Mouse (Mus musculus) T-cell, adult 2 months (primary cell): ENCODE measurements around the gene H3f3b.
"Not testable (repeated sequence)": the region's sequence is repeated elsewhere in the genome, so short reads cannot be mapped to it uniquely, and the experiment has no call there.

Experiments
- DNase-seq: peaks from one replicate; pipeline ENCODE4 v3.0.0; 2022; ENCODE audit warnings: low spot score

H3f3b gene

DNA sequence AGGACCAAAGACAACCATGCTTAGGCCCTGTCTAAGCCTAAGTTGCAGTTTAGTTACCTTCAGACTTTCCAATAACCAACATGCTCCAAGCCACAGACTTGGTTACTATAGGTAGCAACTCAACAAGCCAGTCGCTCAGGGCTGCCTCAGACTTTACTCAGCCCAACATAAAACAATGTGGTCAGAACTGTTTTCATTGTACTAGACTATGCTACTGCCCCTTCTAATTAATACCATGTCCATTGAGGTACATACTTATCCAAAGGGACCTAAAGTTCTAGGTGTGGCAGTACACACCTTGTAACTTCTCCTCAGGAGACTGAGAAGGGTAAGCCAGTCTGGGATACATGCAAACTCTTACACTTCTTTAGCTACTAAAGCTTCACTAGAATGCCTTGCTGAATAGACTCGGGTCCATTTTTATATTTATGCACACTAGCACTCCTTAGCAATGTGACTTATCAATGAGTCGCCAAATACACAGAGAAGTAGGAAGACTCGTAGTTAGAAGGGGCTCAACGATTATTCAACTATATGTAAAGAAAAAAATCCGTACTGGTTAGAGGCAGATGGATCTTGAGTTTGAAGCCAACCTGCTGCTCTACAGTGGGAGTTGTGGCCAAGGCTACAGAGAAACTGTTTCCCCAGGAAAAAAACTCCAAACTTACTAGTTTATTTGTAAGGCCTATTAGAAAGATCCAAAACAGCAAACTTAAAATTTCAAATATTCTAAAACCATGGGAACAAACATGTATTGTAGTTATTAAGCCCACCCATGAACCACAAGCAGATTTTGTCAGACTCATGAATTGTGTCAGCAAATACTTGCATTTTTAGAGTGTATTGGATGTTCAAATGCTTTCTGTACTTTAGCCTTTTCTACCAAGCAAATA is 6.2 kb downstream of the H3f3b start:
- no peak for DNase-seq

DNA sequence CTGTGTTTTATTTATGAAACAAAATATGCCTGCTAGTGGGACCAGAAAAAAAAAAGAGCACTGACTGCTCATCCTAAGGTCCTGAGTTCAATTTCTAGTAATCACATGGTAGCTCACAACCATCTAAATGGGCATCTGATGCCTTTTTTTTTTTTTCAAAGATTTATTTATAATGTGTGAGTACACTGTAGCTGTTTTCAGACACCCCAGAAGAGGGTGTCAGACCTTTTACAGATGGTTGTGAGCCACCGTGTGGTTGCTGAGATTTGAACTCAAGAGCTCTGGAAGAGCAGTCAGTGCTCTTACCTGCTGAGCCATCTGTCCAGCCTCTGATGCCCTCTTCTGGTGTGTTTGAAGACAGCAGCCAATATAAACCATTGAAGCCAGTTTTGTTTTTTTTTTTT is 7.2 kb downstream of the H3f3b start:
- peak; percentile 70 for DNase-seq

DNA sequence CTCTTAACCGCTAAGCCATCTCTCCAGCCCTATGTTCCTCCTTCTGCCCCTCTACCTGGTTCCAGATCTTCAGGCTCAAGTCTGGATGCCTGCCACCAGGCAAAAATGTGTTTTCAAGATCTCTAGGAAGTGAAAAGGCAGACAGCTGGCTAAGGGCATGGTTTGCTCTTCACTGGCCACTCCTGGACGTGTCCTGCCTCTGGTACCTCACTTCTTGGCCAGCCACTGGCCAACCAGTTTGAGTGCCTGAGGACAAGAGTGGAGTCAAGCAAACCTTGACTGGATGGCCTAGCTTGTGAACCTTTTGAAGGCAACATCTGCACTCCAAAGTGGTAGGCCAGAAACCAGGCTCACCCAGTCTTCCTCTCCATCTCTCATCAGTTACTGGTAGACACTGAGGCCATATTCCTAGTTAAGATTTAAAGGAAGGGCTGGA is 7.8 kb downstream of the H3f3b start:
- peak; percentile 27 for DNase-seq

DNA sequence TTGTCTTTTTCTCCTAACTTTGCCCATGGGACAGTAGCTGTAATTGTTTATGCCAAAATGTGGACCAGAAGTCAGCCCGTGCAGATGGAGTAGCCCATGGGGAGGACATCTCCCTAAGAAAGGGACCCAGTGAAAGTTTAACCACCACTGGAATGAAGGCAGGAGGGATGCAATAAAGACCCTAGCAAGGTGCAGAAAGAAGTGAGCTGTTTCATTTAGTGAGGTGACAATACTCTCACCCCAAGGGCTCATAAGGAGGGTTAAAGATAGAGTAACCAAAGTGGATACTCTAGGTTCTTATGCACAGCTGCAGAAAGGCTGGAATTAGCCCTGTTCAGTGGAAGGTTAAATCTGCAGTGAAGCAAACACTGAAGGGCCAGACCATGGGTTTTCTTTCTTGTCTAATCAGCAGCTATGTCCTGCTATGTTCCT is 8.4 kb downstream of the H3f3b start:
- DNase-seq = no peak

DNA sequence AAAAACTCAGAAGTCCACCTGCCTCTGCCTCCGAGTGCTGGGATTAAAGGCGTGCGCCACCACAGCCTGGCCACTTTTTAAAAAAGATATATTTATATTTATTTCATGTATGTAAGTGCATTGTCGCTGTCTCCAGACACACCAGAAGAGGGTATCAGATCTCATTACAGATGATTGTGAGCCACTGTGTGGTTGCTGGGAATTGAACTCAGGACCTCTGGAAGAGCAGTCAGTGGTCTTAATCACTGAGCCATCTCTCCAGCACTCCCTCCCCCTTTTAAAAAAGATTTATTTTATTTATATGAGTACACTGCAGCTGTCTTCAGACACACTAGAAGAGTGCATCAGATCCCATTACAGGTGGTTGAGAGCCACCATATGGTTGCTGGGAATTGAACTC is 8.9 kb downstream of the H3f3b start:
- DNase-seq = not testable (repeated sequence)

DNA sequence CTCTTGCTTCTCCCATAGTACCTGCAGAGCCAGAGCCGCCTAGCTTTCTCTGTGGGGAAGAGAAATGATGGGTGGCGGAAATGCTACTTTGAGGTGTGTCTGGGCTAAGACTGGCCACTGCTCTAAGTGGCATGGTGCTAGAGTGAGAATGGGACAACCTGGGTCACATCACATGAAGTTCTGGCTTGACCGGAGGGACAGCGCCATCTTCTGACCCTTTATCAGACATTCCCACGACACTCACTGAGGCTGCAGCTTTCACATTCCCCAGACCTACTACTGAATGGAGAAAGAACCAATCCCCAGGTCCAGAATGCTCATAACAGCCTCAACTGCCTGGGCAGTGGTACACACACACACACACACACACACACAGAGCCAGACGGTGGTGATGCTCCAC is 9.7 kb downstream of the H3f3b start:
- no peak for DNase-seq

DNA sequence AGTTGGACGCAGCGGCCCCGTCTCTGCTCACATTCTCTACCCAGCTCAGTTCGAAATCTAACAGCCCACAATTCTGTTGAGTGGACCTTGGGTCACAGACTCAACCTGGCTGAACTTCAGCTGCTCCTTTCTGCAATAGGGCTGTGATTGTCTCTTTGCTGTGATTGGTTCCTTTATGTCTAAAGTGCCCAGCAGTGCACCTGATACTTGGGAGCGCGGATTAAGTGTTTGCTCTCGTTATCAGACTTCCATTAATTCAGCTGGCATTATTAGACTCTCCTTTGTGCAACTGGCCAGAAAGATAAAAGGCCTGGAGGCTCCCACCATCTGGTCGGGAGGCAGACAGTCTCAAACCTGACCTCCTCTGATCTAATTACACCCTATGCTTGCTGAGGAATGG is 12.9 kb downstream of the H3f3b start:
- no peak for DNase-seq

DNA sequence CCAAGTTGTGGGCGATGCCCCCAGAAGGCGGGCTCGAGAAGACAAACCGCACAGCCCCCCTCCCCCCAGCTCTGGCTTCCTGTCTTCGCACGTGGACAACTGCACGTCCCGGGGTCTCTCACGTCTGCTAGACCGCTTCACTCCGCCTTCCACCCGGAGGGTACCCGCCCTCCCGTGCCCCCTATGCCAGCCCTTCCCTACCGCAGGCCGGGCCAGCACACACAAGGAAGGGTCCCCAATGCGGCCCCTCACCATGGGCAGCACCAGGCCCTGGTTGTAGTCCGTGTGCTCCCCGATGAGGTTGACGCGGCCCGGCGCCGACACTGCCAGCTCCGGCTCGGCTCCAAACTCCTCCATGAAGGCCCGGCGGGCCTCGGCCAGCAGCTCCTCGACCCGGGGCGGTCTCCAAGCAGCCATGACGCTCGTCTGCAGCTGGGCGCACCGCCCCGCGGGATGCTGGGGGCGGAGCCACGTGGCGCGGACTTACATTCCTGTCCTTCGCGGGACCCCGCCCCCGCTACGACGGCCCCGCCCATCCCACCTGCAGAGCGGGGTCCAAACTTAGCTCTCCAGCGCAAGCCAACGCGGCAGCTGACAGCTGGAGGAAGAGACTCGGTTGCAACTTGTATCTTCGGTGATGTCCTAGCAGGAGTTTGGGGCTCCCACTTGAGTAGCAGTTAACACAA is 15.4 kb downstream of the H3f3b start, which contains the start of gene Galk1:
TSS of gene Galk1 (minus strand) at position 458 of the 686 bp plus-strand sequence.
- DNase-seq = peak; percentile 83

DNA sequence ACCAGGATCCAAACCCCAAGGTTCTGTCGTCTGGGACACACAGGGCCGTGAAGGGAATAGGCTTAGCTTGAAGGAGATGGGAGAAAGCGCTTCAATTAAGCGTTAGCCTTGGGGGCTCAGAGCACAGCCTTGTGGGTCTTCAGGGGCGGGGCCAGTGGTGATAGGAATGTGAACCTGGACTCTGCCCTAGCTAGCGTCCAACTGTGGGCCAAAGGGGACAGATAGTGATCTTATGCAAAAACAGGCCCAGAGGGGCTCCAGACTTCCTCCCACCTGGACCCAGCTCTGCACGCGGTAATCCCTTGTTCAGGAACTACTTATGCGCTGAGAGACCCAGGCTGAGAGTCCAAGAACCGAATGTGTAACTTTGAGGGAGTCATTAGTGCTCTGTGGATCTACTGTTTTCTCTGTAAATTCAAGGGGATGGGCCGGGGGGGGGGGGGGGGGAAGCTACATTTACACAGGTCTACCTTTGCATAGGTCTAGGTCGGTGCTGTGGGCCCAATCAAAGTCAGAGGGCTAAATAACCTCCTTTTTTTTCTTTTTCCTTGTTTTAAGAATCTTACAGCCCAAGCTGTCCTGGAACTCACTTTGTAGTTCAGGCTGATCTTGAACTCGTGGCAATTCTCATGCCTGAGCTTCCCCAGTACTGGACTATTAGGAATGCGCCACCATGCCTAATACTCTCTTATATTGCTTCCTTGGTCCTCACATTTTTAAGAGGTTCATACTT is 16.1 kb downstream of the H3f3b start:
- no peak for DNase-seq

DNA sequence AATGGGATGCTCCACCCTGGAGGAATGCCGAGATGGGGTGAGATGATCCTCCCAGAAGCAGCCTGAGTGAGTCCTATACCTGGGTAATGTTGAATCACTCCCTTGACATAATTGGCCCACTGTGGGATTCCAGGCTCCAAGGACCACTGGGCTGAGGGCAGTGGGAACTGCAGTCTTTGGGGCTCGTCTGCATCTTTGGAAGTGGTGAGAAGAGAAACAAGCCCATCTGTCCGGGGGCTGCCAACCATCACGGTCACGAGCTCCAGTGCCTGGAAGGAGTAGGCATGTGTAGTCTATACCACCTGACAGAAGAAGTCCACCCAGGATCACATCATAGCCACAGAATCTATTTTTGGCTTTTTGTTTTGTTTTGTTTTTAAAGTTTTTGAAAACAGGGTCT is 16.8 kb downstream of the H3f3b start:
- DNase-seq = no peak

DNA sequence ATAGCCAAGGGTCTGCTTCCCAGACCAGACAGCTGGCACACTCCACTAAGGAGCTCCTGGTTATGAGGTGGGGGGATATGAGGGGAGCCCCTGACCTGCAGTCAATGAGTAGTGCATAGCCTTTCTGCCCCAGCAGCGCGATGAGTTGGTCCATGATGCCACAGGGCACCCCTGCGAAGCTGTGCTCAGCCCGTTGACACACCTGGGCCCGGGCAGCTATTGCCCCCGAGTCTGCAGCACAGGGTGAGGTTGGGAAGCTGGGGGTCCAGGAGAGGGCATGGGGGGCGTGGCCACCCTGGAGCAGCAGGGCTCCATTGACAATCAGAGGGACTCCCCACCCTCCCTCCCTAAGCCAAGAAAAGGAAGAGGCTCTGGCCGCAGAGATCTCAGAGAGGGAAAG is 17.6 kb downstream of the H3f3b start:
- DNase-seq = no peak

DNA sequence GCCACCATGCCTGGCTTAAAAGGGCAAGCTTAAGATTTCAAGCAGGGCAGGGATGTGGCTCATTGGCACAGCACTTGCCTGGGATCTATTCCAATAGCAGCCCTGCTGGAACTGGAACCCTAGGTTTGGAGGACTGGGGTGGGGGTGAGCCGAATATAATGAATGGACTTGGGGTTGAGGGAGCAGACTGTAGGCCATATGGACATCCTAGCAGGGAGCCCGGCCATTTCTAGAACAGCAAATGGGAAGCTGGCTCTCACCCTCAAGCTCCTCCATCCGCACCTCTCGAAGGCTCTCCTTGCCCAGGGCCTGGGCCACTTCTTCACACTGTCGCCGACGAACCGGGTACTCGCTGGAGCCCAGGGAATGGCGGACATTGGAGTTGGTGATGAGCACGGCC is 18.1 kb downstream of the H3f3b start:
- no peak for DNase-seq

DNA sequence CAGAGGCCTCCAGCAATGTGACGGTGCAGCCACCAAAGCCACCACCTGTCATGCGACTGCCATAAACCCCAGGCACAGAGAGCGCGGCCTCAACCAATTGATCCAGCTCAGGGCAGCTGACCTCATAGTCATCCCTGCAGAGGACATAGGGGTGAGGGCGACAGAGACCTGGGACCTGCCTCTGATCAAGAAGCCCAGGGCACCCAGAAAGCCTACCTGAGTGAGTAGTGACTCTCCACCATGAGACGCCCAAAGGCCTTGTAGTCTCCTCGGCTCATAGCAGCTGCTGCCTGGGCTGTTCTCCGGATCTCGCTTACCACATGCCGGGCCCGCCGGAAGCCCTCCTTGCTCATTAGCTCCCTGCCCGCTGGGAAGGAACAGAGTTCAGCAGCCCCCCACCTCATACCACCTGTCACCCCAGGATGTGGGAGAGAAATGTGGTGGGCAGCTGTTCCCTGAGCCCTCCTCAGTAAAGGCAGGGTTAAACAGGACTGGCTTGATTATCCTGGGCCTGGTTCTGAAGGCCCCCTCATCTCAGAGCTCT is 18.9 kb downstream of the H3f3b start:
- DNase-seq = no peak

DNA sequence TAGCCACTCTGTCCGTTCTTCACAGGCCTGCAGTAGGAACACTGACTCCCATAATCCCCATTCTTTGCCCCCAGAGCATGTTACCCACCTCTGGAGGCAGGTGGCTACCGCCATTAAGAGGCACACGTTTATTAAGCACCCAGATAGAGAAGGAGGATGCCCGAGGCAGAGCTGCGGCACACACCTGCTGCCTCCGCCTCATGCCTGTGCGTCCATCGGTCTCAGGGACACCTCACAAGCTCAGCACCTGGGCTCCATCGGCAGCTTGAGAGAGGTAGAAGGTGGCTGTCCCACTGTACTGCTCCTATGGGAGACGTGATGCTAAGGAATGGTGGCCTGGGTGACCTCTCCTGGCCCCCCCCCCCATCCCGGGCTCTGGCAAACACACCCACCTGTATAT is 19.4 kb downstream of the H3f3b start:
- DNase-seq = no peak

DNA sequence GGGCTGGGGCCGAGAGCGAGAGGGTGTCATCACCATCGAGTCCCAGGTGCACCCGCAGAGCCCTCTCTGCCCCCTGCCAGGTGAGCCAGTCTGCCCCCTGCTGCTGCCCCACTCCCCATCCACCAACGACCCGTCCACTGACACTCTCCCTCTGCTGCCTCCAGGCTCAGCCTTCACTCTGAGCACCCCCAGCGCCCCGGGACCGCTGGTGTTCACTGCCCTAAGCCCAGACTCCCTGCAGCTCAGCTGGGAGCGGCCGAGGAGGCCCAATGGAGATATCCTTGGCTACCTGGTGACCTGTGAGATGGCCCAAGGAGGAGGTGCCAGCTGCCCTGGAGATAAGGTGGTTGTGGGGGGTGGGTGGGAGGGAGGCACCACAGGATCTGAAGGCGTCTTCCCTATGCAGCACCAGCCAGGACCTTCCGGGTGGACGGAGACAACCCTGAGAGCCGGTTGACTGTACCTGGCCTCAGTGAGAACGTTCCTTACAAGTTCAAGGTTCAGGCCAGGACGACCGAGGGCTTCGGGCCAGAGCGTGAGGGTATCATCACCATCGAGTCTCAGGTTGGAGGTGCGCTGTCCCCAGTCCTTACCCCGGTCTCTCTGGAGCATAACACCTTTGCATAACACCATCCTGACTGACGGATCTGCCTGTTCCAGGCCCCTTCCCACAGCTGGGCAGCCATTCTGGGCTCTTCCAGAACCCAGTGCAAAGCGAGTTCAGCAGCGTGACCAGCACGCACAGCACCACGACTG is 20.5 kb downstream of the H3f3b start:
- no peak for DNase-seq

DNA sequence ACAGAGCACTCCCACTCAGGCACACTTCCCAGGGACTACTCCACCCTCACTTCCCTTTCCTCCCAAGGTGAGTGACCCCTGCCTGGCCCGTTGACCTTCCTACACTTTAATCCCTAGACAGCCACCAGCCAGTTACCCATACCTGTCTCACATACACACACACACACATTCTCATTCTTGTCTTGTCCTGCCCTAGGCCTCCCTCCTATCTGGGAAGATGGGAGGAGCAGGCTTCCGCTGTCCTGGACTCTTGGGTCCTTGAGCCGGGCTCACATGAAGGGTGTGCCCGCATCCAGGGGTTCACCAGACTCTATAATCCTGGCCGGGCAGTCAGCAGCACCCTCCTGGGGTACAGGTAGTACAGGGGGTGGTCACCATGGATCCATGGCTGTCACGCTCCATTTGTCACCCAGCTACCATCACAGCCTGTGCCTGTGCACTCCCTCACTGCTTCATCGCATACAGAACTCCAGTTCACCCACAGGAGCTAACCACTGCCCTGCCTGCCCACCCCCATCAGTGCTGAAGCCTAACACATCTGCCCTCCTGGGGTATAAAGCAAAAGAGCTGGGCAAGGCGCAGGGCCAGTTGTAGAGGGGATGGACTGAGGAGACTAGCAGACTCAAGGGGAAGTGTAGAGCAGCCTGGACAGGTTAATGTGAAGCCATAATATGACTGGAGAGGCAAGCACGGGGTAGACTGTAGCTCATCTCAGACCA is 21.9 kb downstream of the H3f3b start:
- DNase-seq = no peak

DNA sequence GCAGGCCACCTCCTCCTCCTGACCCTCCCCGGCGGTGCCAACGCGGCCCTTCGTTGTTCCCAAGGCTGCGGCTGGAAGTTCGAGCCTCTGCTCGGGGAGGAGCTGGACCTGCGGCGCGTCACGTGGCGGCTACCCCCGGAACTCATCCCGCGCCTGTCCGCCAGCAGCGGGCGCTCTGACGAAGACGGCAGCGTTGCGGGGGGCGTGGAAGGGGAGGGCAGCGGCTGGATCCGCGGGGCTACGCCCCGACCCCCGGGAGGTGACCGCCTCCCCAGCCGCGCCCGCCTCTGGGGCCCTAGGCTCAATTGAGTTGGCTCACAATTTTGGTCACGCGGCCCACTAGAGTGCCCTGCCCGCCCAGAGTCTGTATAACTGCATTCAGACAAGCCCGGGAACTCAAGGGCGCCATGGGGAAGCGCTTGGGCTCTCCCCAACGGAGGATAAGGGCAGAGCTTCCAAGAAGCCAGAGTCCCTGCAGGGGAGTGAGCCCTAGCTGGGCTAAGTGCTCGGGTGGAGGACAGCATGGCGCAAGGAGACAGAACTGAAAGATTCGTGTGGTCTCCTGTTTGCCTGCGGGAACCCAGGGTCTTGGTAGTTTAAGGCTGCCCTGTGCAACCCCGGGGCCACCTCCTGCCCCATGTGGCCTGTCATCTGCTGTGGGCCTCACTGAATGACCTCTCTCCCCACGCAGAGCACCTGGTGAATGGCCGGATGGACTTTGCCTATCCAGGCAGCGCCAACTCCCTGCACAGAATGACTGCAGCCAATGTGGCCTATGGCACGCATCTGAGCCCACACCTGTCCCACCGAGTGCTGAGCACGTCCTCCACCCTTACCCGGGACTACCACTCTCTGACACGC is 22.7 kb downstream of the H3f3b start:
- peak; percentile 54 for DNase-seq

DNA sequence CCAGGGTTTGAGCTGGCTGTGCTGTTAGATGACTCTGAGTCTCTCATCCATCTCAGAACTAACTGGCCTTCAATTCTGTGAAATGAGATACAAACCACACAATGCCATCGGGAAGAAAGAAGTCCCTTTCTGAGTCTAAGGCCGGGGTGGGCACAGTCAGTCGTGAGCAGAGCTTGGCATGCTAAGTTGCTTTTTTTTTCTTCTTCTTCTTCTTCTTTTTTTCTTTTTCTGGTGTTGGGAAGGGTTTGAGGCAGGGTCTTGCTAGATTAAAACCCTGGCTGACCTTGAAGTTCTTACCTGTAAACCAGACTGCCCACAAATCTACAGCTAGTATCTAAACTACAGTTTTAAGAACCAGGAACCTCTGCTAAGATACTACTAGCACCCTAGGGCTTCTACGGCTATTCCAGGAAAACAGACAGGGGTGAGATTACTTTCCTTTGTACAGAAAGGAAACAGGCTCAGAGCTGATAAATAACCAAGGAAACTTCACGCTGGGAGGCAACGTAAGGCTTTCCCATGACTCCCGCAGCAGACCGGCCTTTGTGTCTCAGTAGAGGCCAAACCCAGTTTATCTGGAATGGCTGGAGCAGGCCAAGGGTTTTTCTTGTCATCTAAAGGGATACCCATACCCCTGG is 23.5 kb downstream of the H3f3b start:
- DNase-seq = no peak

DNA sequence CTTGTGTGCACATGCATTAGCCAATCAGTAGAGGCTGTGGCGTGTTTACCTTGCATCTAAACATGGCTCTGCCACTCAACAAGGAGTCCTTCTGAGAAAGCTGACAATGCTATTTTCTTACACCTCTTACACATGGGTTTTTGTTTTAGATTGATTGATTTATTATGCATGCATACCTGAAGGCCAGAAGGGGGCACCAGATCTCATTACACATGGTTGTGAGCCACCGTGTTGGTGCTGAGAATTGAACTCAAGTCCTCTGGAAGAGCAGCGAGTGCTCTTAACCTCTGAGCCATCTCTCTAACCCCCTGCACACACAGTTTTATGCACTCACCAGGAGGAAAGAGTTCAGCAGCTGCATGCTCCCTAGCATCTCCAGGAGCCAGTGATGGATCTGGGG is 24.9 kb downstream of the H3f3b start:
- no peak for DNase-seq
